Mouse (Mus musculus) stomach, embryonic 14.5 days (tissue): ENCODE measurements at regions not wholly inside any gene's neighbourhood (a gene's known extent, or its start where the extent isn't known, plus 50 kb on each side); places are given as distances from the start of the nearest gene placed in this dataset. TPM values are rescaled to one million over a fixed set of nuclear protein-coding genes. Genes with fewer than 3 reads are reported as not detected.

ENCODE experiments used
- ATAC-seq: fragments of 200-750 bp; cut with Nextera tagmentation; 2 replicates; pipeline ENCODE4 v1.8.0; 2017; ENCODE audit warnings: low read depth, moderate TSS enrichment; ENCODE audit not compliant: insufficient number of reproducible peaks, insufficient read depth, low FRiP score
- H3K27ac ChIP-seq: fragments of 300-500 bp; sonication (generic); 2 replicates; pipeline ENCODE4 v1.5.1; 2014; ENCODE audit warnings: mild to moderate bottlenecking, low read length, moderate library complexity, mixed read lengths
- H3K27me3 ChIP-seq: fragments of 300-500 bp; sonication (generic); 2 replicates; pipeline ENCODE4 v1.6.1; 2014; ENCODE audit warnings: low read length, control low read depth, mixed read lengths; ENCODE audit not compliant: control insufficient read depth, insufficient read depth
- H3K36me3 ChIP-seq: fragments of 300-500 bp; sonication (generic); 2 replicates; pipeline ENCODE4 v1.6.1; 2014; ENCODE audit warnings: mild to moderate bottlenecking, control low read depth, low read length, moderate library complexity, mixed read lengths; ENCODE audit not compliant: control insufficient read depth, insufficient read depth
- H3K4me1 ChIP-seq: fragments of 300-500 bp; sonication (generic); 2 replicates; pipeline ENCODE4 v1.6.1; 2014; ENCODE audit warnings: low read length, control low read depth, mixed read lengths; ENCODE audit not compliant: control insufficient read depth, insufficient read depth
- H3K4me2 ChIP-seq: fragments of 300-500 bp; sonication (generic); replicated peaks from 2 replicates; pipeline ENCODE4 v1.6.1; 2014; ENCODE audit warnings: low read depth, low read length, control low read depth
- H3K4me3 ChIP-seq: fragments of 300-500 bp; sonication (generic); 2 replicates; pipeline ENCODE4 v1.5.1; 2014; ENCODE audit warnings: low read depth, low read length, control low read depth
- H3K9ac ChIP-seq: fragments of 300-500 bp; sonication (generic); replicated peaks from 2 replicates; pipeline ENCODE4 v1.6.1; 2014; ENCODE audit warnings: low read depth, mild to moderate bottlenecking, control low read depth, low read length, moderate library complexity, mixed read lengths
- H3K9me3 ChIP-seq: fragments of 300-500 bp; sonication (generic); 2 replicates; pipeline ENCODE4 v1.6.1; 2016; ENCODE audit warnings: low read depth, low read length, control low read depth; ENCODE audit not compliant: control insufficient read depth
- WGBS: fragments of 180-500 bp; shearing (Covaris S2); extraction: QIAGEN DNeasy Blood & Tissue Kit; methylation state at CpG from one replicate; pipeline ENCODE4 v1.1.7; 2014; 5-methylcytosine and 5-hydroxymethylcytosine counted together
- microRNA-seq: library from miRNA; unstranded; fragments of <30 nt; microRNA quantifications from one replicate; pipeline ENCODE4, GENCODE M21; 2016

DNA sequence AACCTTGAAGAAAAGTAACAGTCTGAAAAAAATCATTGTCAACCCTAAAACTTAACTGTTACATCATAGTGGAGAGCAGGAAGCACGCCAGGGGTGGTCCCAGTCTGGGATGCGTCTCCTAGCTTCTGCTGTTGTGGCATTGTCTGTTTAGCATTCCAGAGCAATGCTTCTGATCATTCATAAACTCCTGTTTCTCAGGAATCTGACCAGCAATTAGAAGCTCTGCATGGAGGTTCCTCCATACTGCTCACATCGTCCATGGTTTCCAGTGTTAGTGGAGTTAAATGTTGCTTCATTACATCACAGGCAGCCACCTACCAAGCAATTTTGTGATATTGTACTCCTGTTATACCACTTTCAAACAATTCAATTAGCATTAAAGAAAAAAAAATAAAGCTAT, 502.4 kb upstream of the Mms22l start:
- Histone ChIP-seq H3K36me3 (no peaks in the 10 kb centered on the region), H3K27me3 (no peaks in the 10 kb centered on the region), H3K4me2 (no peak overlapping the region), H3K4me3 (no peak overlapping the region), H3K4me1 (no peaks in the 10 kb centered on the region), H3K9ac (no peak overlapping the region), H3K9me3 (no peaks in the 10 kb centered on the region), H3K27ac (no peak overlapping the region)
- ATAC-seq = no peak
- 49% methylated on average over 3 of the region's 3 CpGs for WGBS

DNA sequence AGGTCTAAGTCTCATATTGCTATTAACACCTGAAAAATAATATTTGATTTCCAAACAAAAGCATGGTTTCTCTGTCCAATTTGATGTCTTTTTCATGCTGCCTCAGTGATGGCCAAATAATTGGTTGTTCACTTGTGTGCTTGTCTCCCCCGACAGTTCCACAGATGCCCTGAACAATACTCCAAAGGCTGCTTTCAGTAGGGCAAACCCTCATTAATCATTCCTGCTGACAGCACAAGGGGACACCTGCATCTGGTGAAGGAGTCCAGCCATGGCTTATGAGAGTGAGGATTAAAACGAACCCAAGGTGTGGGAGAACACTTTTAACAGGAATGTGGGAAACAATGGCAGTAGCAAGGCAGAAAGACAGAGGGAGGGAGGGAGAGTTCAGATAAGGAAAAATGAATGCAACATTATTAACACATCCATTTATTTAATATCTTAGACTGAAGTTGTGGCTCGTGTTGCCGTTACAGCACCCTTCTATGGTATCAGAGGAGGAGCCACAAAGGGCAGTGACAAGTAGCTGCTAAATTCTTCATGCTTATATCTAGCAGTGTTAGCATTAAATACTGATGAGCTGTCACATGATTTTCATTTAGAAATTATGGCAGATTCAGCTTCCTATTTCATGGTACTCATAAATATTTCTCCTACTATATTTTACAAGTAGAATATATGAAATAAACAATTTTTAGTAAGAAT, 501.8 kb upstream of the Mms22l start:
- Histone ChIP-seq H3K4me1 (no peaks in the 10 kb centered on the region), H3K27me3 (no peaks in the 10 kb centered on the region), H3K9ac (no peak overlapping the region), H3K4me3 (no peak overlapping the region), H3K9me3 (no peaks in the 10 kb centered on the region), H3K4me2 (no peak overlapping the region), H3K36me3 (no peaks in the 10 kb centered on the region), H3K27ac (no peak overlapping the region)
- no peak for ATAC-seq
- 21% methylated on average over 4 of the region's 4 CpGs for WGBS

DNA sequence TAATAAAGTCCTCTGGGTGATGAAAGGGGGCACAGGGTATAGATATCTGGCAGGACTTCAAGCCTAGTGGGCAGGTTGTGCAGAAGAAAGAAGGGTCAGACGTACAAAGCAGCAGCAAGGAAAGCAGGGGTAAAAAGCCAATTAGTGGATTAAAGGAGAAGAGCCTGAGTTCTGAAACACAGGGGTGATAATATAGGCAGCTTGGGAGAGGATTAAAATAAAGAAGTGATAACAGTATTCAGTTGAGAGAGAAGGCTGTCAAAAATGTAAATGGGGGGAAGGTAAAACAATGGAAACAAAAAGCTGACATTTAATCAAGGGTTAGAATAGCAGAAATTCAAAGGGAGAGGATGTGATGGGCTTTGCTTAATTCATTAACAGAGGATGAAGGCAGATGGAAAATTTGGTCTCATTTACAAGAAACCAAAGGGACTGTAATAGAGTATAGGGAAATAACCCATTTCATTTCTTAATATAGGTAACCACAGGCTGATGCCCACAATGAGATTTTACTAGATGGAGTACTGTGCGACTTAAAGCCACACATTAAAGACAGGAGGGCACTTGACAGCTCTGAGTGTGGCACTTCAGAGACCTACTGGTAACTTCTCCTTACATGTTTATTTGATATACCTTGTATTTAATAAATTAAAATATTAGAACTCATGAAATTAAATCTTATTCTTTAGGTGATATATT, 489.8 kb upstream of the Mms22l start:
- 54% methylated on average over 2 of the region's 2 CpGs for WGBS
- H3K36me3 ChIP-seq = no peaks in the 10 kb centered on the region

DNA sequence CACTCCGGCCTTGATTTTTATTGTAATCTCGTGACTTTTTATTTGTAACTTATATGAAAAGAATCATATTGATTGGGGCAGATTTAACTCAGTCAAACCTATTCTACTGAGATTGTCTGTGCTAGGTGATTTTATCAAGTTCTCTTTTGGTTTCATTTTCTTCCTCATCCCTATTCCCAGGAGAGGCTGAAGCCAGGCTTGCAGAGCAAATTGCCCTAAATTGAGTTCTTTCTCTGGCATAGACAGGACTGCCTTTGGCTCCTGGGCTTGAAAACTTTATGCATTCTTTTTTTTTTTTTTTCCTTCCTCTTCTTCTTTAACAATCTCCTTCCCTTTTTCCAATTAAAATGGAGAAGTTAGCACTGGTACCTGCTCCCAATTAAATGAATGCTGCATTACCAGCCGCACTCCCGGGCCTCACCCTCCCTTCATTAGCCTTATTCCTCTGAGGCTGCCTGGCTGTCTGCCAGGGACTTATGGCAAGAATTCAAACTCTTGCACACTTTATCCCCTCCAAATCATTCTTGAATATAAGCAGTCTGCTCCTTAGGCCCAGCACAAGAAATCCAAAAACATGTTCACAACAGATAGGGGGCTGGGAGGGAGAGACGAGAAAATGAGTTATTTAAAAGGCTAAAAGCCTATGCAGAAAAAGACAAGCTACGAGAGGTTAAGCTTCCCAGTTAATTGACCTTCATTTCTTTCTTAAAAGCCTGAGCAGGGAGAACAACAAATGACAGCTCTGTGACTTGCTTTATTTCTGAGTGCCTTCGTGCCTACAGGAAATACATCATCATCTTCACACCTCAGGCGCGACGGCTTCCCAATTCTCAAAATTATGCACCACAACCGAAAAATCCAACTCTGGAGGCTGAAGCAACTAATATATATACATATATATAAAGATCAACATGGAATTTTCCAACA, 476.8 kb upstream of the Mms22l start:
- 48% methylated on average over 11 of the region's 11 CpGs for WGBS
- Histone ChIP-seq H3K27ac (no peak overlapping the region), H3K36me3 (no peaks in the 10 kb centered on the region), H3K27me3 (no peaks in the 10 kb centered on the region), H3K9me3 (no peaks in the 10 kb centered on the region), H3K4me1 (no peaks in the 10 kb centered on the region), H3K4me3 (no peak overlapping the region), H3K9ac (no peak overlapping the region), H3K4me2 (no peak overlapping the region)
- ATAC-seq = peak; percentile 53; the same call in 1 of the 2 replicates

More for the DNA sequence above, 489.8 kb upstream of the Mms22l start:
- Histone ChIP-seq H3K4me3 (no peak overlapping the region), H3K27ac (no peak overlapping the region), H3K9ac (no peak overlapping the region), H3K9me3 (no peaks in the 10 kb centered on the region), H3K4me2 (no peak overlapping the region), H3K27me3 (no peaks in the 10 kb centered on the region), H3K4me1 (no peaks in the 10 kb centered on the region)
- ATAC-seq = no peak

Small RNAs in the stretch of these regions (microRNA-seq; reads per million reads assigned to microRNA genes)
- not detected for gene Gm25978
